Mouse (Mus musculus) urinary bladder, postnatal 4 days (tissue): ENCODE measurements at regions not wholly inside any gene's neighbourhood (a gene's known extent, or its start where the extent isn't known, plus 50 kb on each side); places are given as distances from the start of the nearest gene placed in this dataset.

Experiments
- DNase-seq, 2 experiments: peaks; one replicate each; pipeline ENCODE4 v3.0.0; 2021 to 2022; ENCODE audit warnings: low spot score in 2 of 2

DNA sequence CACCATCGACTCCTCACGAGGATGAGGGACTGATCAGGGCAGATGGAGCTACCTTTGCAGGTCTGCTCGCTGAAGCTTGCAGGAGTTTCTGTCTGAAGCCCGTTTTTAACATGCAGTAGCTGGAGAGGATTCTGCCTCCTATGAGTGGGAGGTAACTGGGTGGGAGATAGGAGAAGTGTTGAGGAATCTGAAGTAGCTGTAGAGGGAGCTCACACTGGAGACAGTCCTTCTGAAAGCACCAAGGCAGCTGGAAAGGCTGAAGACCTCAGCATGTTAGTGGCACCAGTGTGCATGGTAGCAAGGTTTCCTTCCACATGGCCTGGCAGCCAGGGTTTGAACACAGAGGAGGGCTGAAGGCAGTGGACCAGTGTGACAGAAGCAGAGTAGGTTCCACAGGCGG lies 254.5 kb downstream of the Drd1 start:
- no peak for DNase-seq

DNA sequence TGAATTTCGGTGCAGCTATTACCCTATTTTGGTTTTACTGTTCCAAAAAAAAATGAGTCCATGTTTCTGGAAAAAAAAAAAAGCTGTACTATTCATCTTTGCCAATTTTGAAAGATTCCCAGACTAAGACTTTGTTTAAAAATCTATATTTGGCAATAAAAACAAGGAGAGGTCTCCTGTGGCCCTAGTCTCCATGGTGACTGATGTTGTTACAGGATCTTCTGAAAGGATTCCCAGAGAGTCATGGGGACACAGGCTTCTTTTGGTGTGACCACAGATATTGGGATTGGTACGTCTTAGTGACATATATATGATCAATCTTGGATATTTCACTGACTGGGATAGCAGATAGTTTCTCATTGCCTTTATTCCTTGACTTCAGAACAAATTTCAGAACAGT lies 266.7 kb downstream of the Drd1 start:
- DNase-seq = no peak

DNA sequence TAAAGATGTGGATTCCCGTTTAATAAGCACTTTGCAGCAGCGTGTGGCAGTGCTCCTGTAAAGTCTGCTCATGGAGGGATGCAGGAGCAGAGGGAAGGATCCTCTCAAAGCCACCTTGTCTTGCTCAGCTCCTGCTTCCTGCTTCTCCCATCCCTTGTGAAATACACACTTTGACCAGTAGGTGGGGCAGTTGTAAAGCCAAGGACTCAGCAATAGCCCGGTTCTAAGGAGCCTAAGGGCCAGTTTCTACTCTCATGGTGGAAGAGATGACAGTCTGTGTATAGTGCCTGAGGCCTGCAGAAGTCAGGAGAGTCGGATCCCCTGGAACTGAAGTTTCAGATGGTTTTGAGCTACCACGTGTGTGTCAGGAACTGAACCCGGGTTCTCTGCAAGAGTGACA lies 272.0 kb downstream of the Drd1 start:
- DNase-seq = peak; percentile 35 to 74

DNA sequence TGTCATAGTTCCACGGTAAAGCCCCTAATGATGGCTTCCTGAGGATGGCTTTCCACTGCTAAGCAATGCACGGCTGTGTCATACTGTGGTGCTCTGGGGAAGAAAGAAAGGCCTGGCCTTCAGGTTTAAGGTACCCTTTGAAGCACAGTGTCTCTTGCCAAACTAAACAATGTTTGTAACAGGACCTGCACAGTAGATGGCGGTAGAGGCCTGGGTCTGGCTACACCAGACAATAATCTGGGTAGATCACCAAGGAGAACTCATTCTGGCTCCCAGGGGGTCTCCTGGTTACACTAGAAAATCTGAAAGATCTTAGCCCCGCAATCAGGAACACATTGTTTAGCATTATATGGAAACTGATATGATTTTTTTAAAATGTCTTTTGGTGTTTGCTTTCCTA lies 276.4 kb downstream of the Drd1 start:
- DNase-seq = no peak

DNA sequence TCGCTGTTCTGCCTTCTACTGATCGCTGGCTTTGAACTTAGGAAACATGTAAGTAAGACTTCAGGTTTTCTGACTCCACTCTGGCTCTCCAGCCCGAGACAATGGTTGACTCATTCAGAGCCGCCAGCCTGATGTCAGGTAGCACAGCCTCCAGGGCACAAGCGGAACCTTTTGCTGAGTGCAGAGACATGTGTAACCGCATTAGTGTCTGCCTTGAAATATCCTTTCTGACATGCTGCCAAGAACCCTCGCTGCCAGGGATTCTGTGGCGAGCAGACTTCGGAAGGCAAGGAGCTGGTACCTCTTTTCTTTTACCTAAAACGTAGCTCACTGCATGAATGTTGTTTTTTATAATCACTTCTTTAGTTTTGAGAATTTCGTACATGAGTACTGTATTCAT lies 279.1 kb downstream of the Drd1 start:
- no peak for DNase-seq

DNA sequence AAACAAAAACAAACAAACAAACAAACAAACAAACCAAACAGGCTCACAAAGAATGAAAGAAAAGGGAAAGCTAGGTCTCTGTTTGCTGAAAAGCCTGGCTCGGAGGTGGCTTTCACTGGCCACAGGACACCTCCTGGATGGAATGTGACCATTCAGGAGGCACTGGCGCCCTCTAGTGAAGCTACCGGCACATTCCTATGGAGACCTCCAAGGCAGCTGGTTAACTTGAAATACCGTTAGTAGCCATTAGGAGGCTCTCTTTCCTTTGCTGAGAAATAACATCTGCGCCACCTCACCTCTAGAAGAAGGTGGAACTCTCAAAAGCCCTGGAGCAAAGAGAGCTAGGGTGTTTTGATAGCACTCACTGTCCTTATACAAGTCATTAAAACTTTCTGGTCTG lies 279.8 kb downstream of the Drd1 start:
- DNase-seq = no peak

DNA sequence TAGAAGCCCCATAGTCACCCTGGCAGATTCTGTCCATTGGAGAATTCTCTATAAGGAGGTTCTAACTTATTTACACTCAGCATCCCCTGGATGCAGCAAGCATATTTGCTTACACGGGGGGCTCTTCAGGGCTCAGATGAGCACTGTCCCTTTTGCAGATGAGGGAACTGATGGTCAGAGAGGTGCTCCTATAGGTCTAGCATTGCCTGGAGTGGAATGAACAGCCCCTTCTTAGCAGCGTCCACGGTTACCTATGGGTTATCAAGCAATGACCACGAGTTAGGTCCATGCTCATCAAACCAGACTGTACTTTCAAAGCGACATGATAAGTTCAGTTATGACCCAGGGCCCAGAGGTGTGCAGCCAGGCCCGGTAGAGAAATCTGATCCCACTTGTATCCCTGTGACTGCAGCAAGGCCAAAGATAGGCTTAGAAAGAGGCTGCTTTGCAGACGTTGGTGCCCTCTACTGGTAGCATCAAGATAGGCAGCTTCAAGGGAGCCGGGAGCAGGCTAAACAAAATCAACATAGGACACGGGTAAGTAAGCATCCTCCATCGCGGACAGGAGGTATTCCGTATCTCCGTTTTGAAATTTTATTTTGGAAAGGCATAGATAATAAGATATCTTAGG lies 290.8 kb downstream of the Drd1 start:
- peak in 1 of 2 experiments; percentile 44 for DNase-seq

DNA sequence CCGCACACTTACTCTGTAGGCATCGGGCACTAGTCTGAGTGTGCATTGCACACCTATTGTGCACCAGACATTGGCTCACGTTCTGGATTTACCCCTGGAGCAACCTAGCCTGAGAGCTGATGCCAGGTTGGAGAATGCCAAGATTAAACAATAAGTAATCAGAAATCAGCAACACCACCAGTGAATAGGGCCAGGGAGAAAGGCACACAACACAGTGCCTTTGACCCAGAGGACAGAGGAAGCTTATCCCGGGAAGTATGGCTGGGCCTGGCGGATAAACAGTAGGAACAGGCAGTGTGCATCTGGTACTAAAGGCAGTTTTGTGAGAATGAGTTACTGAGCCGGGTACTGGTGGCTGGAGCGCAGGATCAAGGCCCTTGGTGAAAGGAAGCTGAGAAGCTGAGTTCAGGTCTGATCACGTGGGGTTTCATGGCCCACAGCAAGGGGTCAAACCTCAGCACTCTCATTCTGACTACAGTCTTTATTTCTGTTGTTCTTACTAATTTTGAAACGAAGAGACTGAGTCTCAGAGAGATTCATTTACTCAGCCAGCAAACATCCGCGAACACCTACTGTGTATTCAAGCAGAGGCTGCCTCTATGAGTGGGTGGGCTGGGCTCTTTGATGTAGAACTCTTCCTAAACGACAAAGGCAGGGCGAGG lies 284.8 kb upstream of the Msx2 start:
- no peak for DNase-seq

DNA sequence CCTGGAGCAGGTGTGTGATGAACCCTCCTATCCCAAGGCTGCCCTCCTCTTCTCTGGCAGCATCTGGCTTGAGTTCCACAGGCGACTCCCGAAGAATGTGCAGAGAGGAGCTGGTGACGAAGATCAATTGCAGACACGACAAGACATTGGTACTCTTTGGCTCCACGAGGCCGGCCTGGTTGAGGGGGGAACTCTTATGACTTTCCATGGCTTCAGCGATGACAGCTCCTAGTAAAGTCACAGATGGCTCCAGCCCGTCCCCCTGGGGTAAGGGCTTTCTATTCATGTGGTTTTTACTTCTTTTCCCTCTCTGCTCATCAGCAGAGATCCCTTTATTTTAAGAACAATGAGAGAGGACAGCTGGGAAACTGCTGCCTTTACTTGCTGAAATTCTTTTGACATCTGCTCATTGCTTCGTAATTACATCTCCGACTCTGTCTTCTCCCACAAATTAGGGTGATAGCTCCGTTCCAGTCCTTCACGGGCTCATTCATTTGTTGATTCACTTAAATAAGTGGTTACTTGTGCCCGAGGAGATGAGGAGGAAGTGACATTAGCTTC lies 284.2 kb upstream of the Msx2 start:
- no peak for DNase-seq

DNA sequence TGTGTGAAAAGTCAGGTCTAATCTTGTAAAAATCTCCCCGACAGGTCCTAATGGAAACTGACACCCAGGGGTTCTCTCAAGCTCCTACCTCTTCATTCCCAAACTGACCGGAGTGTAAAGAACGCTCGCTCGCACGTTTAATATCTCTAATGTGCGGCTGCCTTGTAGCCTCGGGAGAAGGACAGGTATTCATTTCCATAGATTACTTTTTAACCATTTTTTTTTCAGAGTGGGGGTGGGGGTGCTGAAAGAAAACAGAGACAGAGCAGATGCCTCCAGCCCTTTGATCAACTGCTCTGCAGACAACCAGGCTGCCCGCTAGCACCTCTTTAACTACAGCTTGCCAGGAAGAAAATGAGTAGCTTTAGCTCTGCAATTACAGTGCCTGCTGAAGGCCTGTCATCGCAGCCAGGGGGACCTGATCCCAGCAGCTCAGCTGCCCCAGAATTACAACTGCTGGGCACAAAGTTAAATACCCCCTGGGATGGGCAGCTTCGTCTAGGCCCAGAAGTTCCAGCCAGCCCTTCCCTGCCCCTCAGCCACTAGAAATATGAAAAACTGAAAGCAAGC lies 282.3 kb upstream of the Msx2 start:
- no peak for DNase-seq

DNA sequence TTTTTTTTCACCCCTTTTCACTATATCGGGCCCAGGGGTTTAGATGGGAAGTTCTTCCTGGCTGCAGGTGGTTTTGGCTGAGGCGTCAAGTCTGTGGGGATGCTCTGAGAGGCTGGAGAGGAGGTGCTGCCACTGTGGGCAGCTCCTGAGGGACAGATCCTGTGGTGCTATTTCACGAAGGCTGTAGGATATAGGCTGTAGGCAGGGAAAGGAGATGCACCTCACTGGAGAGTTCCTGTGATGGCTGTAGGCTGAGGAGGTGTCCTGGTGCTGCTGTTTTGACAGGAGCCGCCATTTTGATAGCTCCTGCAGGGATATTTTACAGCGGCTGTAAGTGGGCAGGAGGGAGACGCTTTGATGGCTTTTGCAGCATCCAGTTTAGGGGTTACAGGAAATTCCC lies 280.2 kb upstream of the Msx2 start:
- no peak for DNase-seq

DNA sequence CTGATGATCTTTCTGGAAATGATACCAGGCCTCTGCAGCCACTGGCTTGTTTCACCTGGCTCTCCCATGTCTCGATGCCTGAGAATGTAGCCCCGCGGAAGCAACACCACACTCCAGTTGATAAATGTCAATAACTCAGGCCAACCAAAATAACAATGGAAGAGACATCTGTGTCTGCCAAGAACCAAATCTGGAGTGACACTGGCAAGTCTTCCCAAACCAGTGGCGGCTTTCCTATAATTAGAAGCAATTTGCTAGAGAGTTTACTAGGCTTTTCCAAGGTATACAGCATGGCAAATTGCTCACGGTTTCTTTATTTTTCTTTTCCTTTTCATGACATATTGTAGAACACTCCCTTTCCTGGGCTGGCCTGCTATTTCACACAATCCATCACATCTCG lies 268.1 kb upstream of the Msx2 start:
- no peak for DNase-seq

DNA sequence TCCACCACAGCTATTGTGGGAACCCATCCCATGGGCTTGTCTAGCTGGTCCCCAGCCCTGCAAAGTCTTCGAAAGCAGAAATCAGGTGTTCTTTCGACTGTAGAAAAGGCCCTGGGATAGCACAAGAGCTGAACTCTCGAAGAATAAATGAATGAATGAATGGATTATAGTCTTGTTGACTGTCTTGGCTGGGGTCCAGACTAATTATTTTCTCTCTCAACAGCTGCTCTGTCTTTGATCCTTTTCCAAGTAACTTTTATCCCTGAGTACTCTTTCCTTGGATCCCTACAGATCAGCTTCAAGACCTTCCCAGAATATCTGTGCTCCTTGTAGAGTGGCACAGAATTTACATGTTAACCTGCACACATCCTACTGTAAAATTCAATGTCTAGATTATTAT lies 266.3 kb upstream of the Msx2 start:
- no peak for DNase-seq

DNA sequence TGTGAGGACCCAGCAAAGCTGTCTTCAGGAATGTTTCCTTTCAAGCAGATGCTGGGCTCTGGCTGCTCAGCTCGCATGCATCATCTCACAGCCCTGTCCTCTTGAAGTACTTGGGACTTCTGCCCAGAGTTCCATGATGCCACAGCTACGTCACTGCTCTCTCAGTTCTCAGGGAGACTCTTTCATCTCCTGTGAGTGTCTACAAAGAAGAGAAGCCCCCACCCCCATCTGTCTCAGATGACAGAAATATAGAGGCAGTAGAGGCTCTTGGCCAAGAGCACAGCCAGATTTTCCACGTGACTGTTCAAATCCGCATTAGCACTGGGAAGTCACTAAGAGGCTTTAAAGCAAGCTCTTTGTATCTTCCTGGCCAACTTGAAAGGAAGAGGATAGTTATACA lies 262.1 kb upstream of the Msx2 start:
- DNase-seq = no peak

DNA sequence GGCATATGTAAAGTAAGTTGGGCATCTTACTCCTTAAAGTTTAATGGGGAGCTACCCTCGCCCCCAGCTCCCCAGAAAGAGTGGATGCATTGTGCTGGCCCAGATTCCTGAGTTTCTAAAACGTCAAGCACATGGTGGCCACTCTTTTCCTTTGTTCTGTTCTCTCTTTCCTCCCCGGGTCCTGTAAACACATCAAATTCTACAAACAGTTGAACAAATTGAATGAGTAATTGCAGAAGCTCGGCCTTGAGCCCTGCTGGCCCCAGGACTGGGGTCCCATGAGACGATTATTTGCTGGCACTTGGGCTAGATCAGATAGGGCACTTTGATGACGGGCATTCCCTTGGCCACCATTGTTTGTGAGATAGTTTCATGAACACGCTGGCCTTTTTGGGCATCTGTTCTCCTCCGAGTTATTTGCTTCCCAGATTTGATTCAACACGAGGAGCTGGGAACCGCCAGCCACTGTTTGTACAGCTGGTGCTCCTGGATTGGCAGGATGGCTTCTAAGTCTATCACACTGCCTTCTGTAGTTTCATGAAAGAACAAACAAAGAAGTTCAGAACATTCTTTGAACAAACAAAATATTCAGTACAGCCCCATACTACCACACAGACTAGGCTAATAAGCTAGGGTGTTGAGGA lies 257.5 kb upstream of the Msx2 start:
- DNase-seq = no peak

DNA sequence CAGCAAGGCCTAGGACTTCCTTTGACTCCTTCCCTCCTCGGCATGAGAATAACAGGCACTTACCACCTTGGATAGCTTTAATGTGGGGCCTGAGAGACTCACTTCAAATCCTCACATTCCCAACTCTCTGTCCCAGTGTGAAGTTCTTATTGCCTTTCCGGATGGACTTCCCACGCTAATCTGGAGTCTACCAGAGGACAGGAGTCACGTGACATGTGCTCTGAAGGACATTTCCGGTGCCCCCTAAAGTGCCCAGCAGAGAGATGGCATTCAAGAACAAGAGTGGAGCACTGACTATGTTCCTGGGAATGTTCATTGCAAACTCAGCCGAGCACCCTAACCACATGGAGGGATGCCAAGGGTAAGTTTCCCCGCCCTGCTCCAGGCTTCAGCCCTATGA lies 257.0 kb upstream of the Msx2 start:
- no peak for DNase-seq

DNA sequence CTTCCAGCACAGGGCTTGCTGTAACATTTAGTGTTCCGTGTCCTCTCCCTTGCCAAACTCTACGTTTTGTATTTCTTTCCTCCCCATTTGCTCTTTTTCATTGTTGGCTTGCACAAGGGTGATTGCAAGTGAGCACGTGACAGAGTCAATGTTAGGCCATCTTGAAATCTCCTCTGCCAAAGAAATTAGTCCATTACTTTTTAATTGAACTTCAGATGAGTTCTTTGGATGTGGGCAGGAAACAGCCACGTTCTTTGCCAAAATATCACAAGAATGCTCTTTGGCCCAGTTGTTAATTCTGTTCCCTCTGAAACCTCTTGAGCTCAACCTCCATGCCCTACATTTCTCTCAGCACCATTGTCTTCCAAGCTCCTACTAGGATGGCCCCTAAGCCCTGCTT lies 253.2 kb upstream of the Msx2 start:
- DNase-seq = no peak

DNA sequence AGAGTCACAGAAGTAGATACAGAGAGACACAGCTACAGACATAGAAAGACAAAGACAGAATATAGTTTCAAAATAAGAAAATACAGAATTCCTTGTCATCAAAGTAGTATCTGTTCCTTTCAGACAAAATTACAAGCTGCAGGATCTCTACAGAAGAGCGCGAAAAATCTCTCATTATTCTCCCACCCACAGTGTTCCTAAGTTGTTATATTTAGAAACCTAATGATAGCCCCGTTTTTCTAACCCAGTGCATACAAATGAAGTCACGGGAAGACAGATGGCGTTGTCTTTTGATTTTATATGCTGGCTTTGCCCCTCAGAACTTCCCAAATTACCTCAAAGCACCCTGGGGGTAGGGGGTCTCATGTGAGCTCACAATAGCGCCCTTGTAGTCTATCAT lies 250.0 kb upstream of the Msx2 start:
- no peak for DNase-seq

DNA sequence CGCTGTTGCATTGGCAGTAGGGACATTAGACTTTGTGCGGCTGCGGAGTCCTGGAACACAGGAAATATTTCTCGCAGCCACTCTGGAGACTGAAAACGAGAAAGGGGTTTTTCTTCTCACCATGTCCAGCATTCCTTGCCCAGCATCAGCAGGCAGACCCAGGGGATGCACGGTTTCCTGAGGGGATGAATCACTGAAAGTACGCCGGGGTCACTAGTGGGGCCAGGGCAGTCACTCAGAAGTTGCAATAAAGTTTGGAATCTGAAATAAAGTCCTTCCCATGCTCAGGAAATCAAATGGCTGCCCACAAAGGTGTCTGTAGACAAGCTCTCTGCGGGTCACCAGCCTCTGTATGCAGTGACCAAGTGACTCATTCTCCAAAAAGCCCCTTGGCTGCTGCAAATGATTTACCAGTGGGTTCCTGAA lies 248.2 kb upstream of the Msx2 start:
- no peak for DNase-seq

DNA sequence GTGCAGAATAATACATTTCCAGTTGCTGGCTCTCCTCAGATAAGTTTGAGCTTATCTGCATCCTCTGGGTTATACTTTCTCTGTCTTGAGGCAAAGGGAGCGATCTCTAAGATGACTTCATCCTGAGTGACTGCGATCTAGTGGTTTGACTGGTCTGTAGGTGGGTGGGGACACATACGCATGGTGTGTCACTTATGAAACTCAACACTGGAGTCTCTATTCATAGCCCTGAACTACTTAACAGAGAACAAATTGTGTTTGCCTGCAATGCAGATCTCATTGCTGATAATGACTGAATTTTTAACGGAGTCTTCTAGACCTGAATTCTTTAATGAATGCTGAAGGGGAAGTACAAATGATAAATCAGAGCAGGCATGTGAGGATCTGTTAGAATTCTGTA lies 244.7 kb upstream of the Msx2 start:
- DNase-seq = no peak

DNA sequence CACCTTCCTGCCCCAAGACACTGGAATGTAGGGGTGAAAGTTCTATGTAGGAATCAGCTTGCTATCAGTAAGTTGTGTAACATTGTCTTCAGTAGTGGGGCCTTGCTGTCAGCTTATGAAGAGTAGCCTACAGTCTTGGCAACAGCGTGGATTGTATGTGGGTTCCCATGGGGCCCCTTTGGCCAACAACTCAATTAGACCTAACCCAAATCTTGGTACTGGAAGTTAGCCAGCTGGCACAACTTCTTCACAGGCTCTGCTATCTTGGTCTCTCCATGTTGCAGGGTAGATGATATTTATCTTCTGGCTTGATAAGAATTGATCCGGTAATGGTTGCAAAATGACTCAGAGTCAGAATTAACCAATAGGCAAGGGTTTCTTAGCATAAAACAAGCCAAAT lies 244.2 kb upstream of the Msx2 start:
- DNase-seq = no peak

DNA sequence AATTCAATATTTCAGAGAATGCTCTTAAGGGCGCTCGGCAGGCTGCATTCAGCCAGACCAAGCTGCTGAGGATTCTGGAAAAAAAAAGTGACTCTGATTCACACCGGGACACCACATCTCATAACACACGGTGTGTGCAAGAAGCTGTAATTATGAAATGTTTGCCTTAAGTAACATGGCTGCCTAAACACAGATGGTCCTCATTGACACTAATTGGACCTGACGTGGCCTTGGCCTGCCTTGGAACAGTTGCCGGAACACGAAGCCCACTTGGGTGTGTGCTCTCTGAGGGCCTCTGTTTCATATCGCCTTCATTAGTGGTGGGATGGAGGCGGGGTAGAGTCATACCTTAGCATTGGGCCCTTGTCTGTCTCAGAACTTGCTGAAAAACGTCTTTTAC lies 236.2 kb upstream of the Msx2 start:
- DNase-seq = no peak

DNA sequence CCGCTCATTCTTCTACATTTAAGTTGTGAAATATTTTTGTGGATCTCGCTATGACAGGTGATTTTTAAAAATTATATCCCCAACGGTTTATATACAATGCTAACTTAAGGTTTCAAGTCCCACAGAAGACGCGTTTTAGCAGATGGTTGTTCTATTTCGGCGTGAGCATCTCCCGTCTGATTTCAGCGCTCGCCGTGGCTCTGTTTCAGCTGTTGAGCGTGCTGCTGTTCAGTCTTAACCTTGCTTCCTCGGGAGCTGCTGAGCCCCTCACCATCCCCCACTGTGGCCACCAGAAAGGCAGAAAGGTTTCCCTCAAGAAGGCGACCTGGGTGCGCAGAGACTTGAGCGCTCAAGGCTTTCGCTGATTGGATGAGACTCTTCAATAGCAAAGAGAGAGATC lies 234.7 kb upstream of the Msx2 start:
- DNase-seq = no peak
